Mouse (Mus musculus): ENCODE measurements around the gene Rbm4. TPM values are rescaled to one million over a fixed set of nuclear protein-coding genes. Genes with fewer than 3 reads are reported as not detected.

Gene Rbm4
- polyA plus RNA-seq, 1 experiment, result 1.8 TPM

GRCm38 (mm10) chr19:4810746-4811062 lies 17.0 kb upstream of the Rbm4 start:
- TF ChIP-seq GATA1 (IDR thresholded peaks at IDR 0.05; ENCODE audit: low read length), result no peak

- no peak for TF ChIP-seq GATA1 (IDR thresholded peaks at IDR 0.05; ENCODE audit: low read length)
Measured at GRCm38 (mm10) chr19:4810309-4810708, 16.6 kb upstream of the Rbm4 start.

GRCm38 (mm10) chr19:4803283-4803682 lies 9.6 kb upstream of the Rbm4 start:
- no peak for TF ChIP-seq GATA1 (IDR thresholded peaks at IDR 0.05; ENCODE audit: low read length)

GRCm38 (mm10) chr19:4802691-4803091 lies 9.0 kb upstream of the Rbm4 start:
- no peak for TF ChIP-seq GATA1 (IDR thresholded peaks at IDR 0.05; ENCODE audit: low read length)

- TF ChIP-seq GATA1 (IDR thresholded peaks at IDR 0.05; ENCODE audit: low read length), result no peak
Measured at GRCm38 (mm10) chr19:4799083-4799482, 5.4 kb upstream of the Rbm4 start.

- no peak for TF ChIP-seq GATA1 (IDR thresholded peaks at IDR 0.05; ENCODE audit: low read length)
Measured at GRCm38 (mm10) chr19:4797846-4798245, 4.1 kb upstream of the Rbm4 start.

- no peak for TF ChIP-seq GATA1 (IDR thresholded peaks at IDR 0.05; ENCODE audit: low read length)
Measured at GRCm38 (mm10) chr19:4795929-4796328, 2.2 kb upstream of the Rbm4 start.

- no peak for TF ChIP-seq GATA1 (IDR thresholded peaks at IDR 0.05; ENCODE audit: low read length)
Measured at GRCm38 (mm10) chr19:4793281-4793830, 345 bp downstream of the Rbm4 start.

GRCm38 (mm10) chr19:4786313-4786712 lies 7.4 kb downstream of the Rbm4 start:
- TF ChIP-seq GATA1 (IDR thresholded peaks at IDR 0.05; ENCODE audit: low read length), result no peak

- TF ChIP-seq GATA1 (IDR thresholded peaks at IDR 0.05; ENCODE audit: low read length), result no peak
Measured at GRCm38 (mm10) chr19:4785206-4785605, 8.5 kb downstream of the Rbm4 start.

GRCm38 (mm10) chr19:4782891-4783290 lies 10.8 kb downstream of the Rbm4 start:
- no peak for TF ChIP-seq GATA1 (IDR thresholded peaks at IDR 0.05; ENCODE audit: low read length)

GRCm38 (mm10) chr19:4772785-4773184 lies 20.9 kb downstream of the Rbm4 start:
- no peak for TF ChIP-seq GATA1 (IDR thresholded peaks at IDR 0.05; ENCODE audit: low read length)

- no peak for TF ChIP-seq GATA1 (IDR thresholded peaks at IDR 0.05; ENCODE audit: low read length)
Measured at GRCm38 (mm10) chr19:4767507-4768148, 26.1 kb downstream of the Rbm4 start.

- TF ChIP-seq GATA1 (IDR thresholded peaks at IDR 0.05; ENCODE audit: low read length), result no peak
Measured at GRCm38 (mm10) chr19:4762876-4763275, 30.8 kb downstream of the Rbm4 start.

- TF ChIP-seq GATA1 (IDR thresholded peaks at IDR 0.05; ENCODE audit: low read length), result no peak
Measured at GRCm38 (mm10) chr19:4756921-4757320, 36.8 kb downstream of the Rbm4 start.

- TF ChIP-seq GATA1 (IDR thresholded peaks at IDR 0.05; ENCODE audit: low read length), result no peak
Measured at GRCm38 (mm10) chr19:4756193-4756911, 37.3 kb downstream of the Rbm4 start, which contains the start of gene Rbm4b. Gene Rbm4b, plus strand, starts transcription at chr19:4756497.
